In genomic region chr13:36152728-36153498, GRCm38 (mm10) we compare ENCODE assay signal across 15 mouse cellular contexts. TPM values are rescaled to one million over a fixed set of nuclear protein-coding genes. Genes with fewer than 3 reads are reported as not detected.
DNase-seq lines count a peak whose midpoint lies in the region; ATAC-seq and TF ChIP-seq lines count a peak whose summit lies in the region.
"Had no signal": no experiment of that assay in that cellular context is flagged by ENCODE, and none has a peak within 500 bp of the region (broad histone marks: within the 10 kb centered on the region; RNA-seq: fewer than 3 reads in every experiment).

No protein-coding gene starts in this region.

- H3K9me3 ChIP-seq in lung, embryonic 15.5 days = no peaks in the 10 kb centered on the region
- no peaks in the 10 kb centered on the region for H3K9me3 ChIP-seq in hindbrain, embryonic 10.5 days
- H3K9me3 ChIP-seq: midbrain, embryonic 13.5 days had no signal

- no peaks in the 10 kb centered on the region for H3K36me3 ChIP-seq in lung, embryonic 15.5 days
- H3K36me3 ChIP-seq in hindbrain, embryonic 10.5 days = no peaks in the 10 kb centered on the region
- H3K36me3 ChIP-seq in thymus, adult 2 months (ENCODE audit: control insufficient read depth, insufficient read depth, low read length) = no peaks in the 10 kb centered on the region
- H3K36me3 ChIP-seq: midbrain, embryonic 13.5 days had no signal

- no peak overlapping the region for H3K4me2 ChIP-seq in lung, embryonic 15.5 days
- H3K4me2 ChIP-seq: midbrain, embryonic 13.5 days had no signal

- TF ChIP-seq CTCF in thymus, adult 2 months (IDR thresholded peaks at IDR 0.05; ENCODE audit: borderline replicate concordance, control insufficient read depth, extremely low read depth, insufficient read depth, low read length, poor library complexity) = no peak

- no peak overlapping the region for H3K9ac ChIP-seq in lung, embryonic 15.5 days
- H3K9ac ChIP-seq: midbrain, embryonic 13.5 days had no signal

- peak overlapping the region; percentile 62 for H3K27ac ChIP-seq in lung, embryonic 15.5 days
- H3K27ac ChIP-seq in hindbrain, embryonic 10.5 days = no peak overlapping the region
- H3K27ac ChIP-seq in thymus, adult 2 months (ENCODE audit: control insufficient read depth, insufficient read depth, low read length) = no peak overlapping the region
- H3K27ac ChIP-seq: macrophage; midbrain, embryonic 13.5 days had no signal

- H3K4me1 ChIP-seq in lung, embryonic 15.5 days = peaks cover 14% of the 10 kb centered on the region
- peaks cover 7% of the 10 kb centered on the region for H3K4me1 ChIP-seq in hindbrain, embryonic 10.5 days (replicated peaks)
- H3K4me1 ChIP-seq in thymus, adult 2 months (replicated peaks; ENCODE audit: control insufficient read depth, insufficient read depth, low read length) = peaks cover 10% of the 10 kb centered on the region

- DNase-seq in NIH3T3 (ENCODE audit: low read depth) = peak; percentile 32
- peak; percentile 28 for DNase-seq in cerebellum, adult 11 months
- peak; percentile 48 to 61 for DNase-seq in cerebellum, postnatal 25 days
- DNase-seq in hindbrain, embryonic 10.5 days (ENCODE audit: low spot score) = no peak
- DNase-seq in gastrocnemius, adult 8-10 months (ENCODE audit: low spot score in 2 of 2) = no peak
- DNase-seq in thymus, adult 2 months = no peak
- DNase-seq in thymus, postnatal 0 days (ENCODE audit: low spot score) = no peak
- DNase-seq: heart, adult 11 months; liver; right cerebral cortex, adult 18-20 months; thymus, postnatal 25 days had no signal

- no peaks in the 10 kb centered on the region for H3K27me3 ChIP-seq in lung, embryonic 15.5 days
- no peaks in the 10 kb centered on the region for H3K27me3 ChIP-seq in hindbrain, embryonic 10.5 days (ENCODE audit: insufficient read depth, poor library complexity, severe bottlenecking)
- no peaks in the 10 kb centered on the region for H3K27me3 ChIP-seq in thymus, adult 2 months (ENCODE audit: control insufficient read depth, insufficient read depth, low read length)
- H3K27me3 ChIP-seq: midbrain, embryonic 13.5 days had no signal

- H3K4me3 ChIP-seq in lung, embryonic 15.5 days = no peak overlapping the region
- no peak overlapping the region for H3K4me3 ChIP-seq in hindbrain, embryonic 10.5 days
- no peak overlapping the region for H3K4me3 ChIP-seq in thymus, adult 2 months (ENCODE audit: control insufficient read depth, insufficient read depth, low read length)
- H3K4me3 ChIP-seq: midbrain, embryonic 13.5 days had no signal

- no peak for TF ChIP-seq POLR2A in thymus, adult 2 months (IDR thresholded peaks at IDR 0.05; ENCODE audit: control insufficient read depth, extremely low read depth, insufficient read depth, low read length, poor library complexity)

- 61% methylated on average over 5 of the region's 5 CpGs for WGBS in lung, embryonic 15.5 days
- WGBS in hindbrain, embryonic 10.5 days = 90% methylated on average over 5 of the region's 5 CpGs
- WGBS in thymus, adult 2 months = 95% methylated on average over 5 of the region's 5 CpGs

- peak; percentile 64; the same call in 1 of the 2 replicates for ATAC-seq in lung, embryonic 15.5 days (ENCODE audit: borderline replicate concordance, extremely low read depth, low FRiP score, low TSS enrichment)
- ATAC-seq: inflammation-experienced regulatory T-cells, adult 6 months; midbrain, embryonic 13.5 days had no signal

RNA-seq across cellular contexts. Expression of gene Lyrm4, which starts 35.6 kb away (rescaled TPM):
- polyA plus RNA-seq in lung, embryonic 15.5 days (2015; fragmentation: Nextera tagmentation; extraction: Ambion mirVana) = 22.3 and 25.8 TPM in 2 replicates
- polyA plus RNA-seq in hindbrain, embryonic 10.5 days (2016; fragmentation: Nextera tagmentation; extraction: Ambion mirVana) = 23.1 and 24.2 TPM in 2 replicates
- 1 to 10 TPM; 6.1 to 6.8 (median 6.6) TPM for total RNA-seq in gastrocnemius, adult 8-10 months (2022)
- polyA plus RNA-seq in thymus, adult 2 months (2012; rRNA removed) = 4.0 and 4.3 TPM in 2 replicates
- polyA plus RNA-seq in thymus, postnatal 0 days (2015; fragmentation: Nextera tagmentation; extraction: Ambion mirVana) = 23.5 and 25.1 TPM in 2 replicates

RNA-seq across cellular contexts. Expression of gene Fars2, which starts 35.7 kb away (rescaled TPM):
- 37.3 and 39.7 TPM in 2 replicates for polyA plus RNA-seq in lung, embryonic 15.5 days (2015; fragmentation: Nextera tagmentation; extraction: Ambion mirVana)
- 28.9 and 31.0 TPM in 2 replicates for polyA plus RNA-seq in hindbrain, embryonic 10.5 days (2016; fragmentation: Nextera tagmentation; extraction: Ambion mirVana)
- 10 to 100 TPM; 30.0 to 46.5 (median 34.7) TPM for total RNA-seq in gastrocnemius, adult 8-10 months (2022)
- polyA plus RNA-seq in thymus, adult 2 months (2012; rRNA removed) = 42.7 and 47.6 TPM in 2 replicates
- 38.1 and 43.7 TPM in 2 replicates for polyA plus RNA-seq in thymus, postnatal 0 days (2015; fragmentation: Nextera tagmentation; extraction: Ambion mirVana)

Comparison
In these comparisons a context has a peak if more than half of its experiments do, and no peak if none do; other contexts are left out.
1. DNase-seq: peak in NIH3T3 (single experiment), cerebellum, adult 11 months (single experiment) and cerebellum, postnatal 25 days (2 of 2); none in hindbrain, embryonic 10.5 days (single experiment), gastrocnemius, adult 8-10 months (0 of 2), thymus, adult 2 months (single experiment) and thymus, postnatal 0 days (single experiment).